Mouse (Mus musculus) forebrain, embryonic 10.5 days (tissue): Measurements from ENCODE around the gene Cer1. TPM values are rescaled to one million over a fixed set of nuclear protein-coding genes. Genes with fewer than 3 reads are reported as not detected.

ENCODE experiments used
- DNase-seq: peaks from one replicate; pipeline ENCODE4 v3.0.0-alpha.2; 2017; ENCODE audit warnings: low spot score; ENCODE audit errors: extremely low spot score
- H3K27ac ChIP-seq: fragments of 300-500 bp; sonication (generic); 2 replicates; pipeline ENCODE4 v1.5.1; 2016; ENCODE audit warnings: mild to moderate bottlenecking
- H3K27me3 ChIP-seq: fragments of 300-500 bp; sonication (generic); 2 replicates; pipeline ENCODE4 v1.6.1; 2016; ENCODE audit warnings: mild to moderate bottlenecking; ENCODE audit not compliant: poor library complexity, severe bottlenecking
- H3K36me3 ChIP-seq: fragments of 300-500 bp; sonication (generic); replicated peaks from 2 replicates; pipeline ENCODE4 v1.6.1; 2016; ENCODE audit warnings: mild to moderate bottlenecking, moderate library complexity
- H3K4me1 ChIP-seq: fragments of 300-500 bp; sonication (generic); 2 replicates; pipeline ENCODE4 v1.6.1; 2016
- H3K4me3 ChIP-seq: fragments of 300-500 bp; sonication (generic); 2 replicates; pipeline ENCODE4 v1.5.1; 2016; ENCODE audit warnings: mild to moderate bottlenecking, moderate library complexity
- H3K9me3 ChIP-seq: fragments of 300-500 bp; sonication (generic); 2 replicates; pipeline ENCODE4 v1.6.1; 2016; ENCODE audit warnings: mild to moderate bottlenecking, moderate library complexity
- WGBS: fragments of 180-500 bp; shearing (Covaris S2); methylation state at CpG from one replicate; pipeline ENCODE4 v1.1.7; 2016; 5-methylcytosine and 5-hydroxymethylcytosine counted together
- polyA plus RNA-seq: library from polyadenylated mRNA; unstranded; fragments of >200 nt; fragmentation: Nextera tagmentation; extraction: Ambion mirVana; gene quantifications from 2 replicates; pipeline ENCODE4 v1.2.1, GENCODE M21; 2016

The Cer1 gene
- polyA plus RNA-seq, 1 experiment from 2014 or later = not detected

DNA sequence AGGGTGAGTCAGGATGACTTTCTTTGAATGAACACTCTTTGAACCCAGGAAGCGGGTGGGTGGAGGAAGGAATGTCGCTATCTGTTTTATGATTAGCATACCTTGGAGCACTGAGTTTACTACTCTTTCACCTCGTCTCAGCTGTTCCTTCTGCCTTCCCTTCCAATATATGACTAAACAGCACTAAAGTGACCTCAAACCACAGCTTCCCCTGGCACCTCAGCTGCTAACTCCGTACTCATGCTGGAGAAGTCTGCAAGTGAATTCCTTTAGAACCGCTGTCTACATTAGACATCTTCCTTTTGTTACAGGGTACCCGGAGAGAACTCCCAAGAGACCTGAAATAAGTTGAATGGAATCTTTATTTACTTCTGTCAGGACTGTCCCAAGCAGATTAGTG, 14.0 kb downstream of the Cer1 start:
- Histone ChIP-seq H3K27me3 (no peaks in the 10 kb centered on the region), H3K27ac (no peak overlapping the region), H3K9me3 (no peaks in the 10 kb centered on the region), H3K4me3 (no peak overlapping the region), H3K4me1 (peaks cover 8% of the 10 kb centered on the region), H3K36me3 (no peaks in the 10 kb centered on the region)
- 89% methylated on average over 6 of the region's 6 CpGs for WGBS
- DNase-seq = no peak

DNA sequence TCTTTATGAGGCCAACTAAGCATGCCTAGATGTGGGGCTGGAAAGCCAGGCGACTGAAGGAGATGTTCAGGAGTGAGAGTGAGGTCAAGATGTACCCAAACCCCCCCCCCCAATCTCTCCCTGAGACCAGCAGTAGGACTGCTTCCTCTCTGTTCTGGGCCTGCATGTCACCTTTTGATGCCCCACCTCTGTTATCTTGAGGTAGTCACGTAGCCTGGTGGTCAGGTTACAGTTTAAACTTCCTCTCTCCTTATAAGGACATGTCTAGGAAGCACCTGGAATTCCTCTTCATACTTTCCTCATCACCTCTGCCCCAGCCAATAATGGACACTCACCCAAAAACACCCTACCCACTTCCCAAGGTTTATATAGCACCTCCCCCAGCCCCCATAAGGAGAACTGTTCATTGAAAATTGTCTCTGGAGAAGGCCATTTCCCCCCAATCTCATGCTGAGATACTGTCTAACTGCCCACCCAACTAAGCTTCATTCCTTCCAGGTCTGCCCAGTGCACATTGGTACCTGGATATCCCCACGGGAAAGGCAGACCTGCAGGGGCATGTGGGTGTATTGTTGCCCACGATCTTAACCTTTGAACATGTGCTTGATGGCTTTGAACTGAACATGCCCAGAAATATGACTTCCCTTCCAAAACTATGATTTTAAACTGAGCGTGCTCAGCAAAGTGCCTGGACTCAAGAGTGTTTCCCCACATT, 17.1 kb downstream of the Cer1 start:
- H3K36me3 ChIP-seq = no peaks in the 10 kb centered on the region
- no peak overlapping the region for H3K27ac ChIP-seq
- no peak for DNase-seq
- 89% methylated on average over 5 of the region's 5 CpGs for WGBS
- peaks cover 8% of the 10 kb centered on the region for H3K4me1 ChIP-seq
- H3K4me3 ChIP-seq = no peak overlapping the region
- H3K27me3 ChIP-seq = no peaks in the 10 kb centered on the region
- H3K9me3 ChIP-seq = no peaks in the 10 kb centered on the region

DNA sequence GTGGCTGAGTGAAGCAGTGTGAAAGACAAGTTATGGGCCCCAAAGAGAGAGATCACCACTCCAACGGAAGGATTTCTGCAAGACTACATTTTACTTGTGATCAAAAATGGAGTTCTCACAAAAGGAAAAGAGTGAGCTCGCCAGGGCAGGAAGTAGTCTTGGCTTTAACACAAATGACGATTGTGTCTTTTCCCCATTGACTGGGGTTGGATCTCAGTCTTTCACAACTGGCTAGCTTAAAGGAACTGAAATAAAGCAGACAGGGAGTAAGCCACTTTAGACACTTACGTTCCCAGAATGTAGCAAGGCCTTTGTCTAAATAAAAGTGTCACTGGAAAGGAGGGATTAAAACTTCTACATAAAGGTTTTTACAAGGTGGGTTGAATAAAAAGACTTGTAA, 17.8 kb downstream of the Cer1 start:
- H3K36me3 ChIP-seq = no peaks in the 10 kb centered on the region
- H3K27me3 ChIP-seq = no peaks in the 10 kb centered on the region
- DNase-seq = no peak
- H3K4me1 ChIP-seq = peaks cover 1% of the 10 kb centered on the region; the same call in 1 of the 2 replicates
- no peaks in the 10 kb centered on the region for H3K9me3 ChIP-seq
- 40% methylated on average over 4 of the region's 4 CpGs for WGBS
- H3K4me3 ChIP-seq = no peak overlapping the region
- no peak overlapping the region for H3K27ac ChIP-seq

DNA sequence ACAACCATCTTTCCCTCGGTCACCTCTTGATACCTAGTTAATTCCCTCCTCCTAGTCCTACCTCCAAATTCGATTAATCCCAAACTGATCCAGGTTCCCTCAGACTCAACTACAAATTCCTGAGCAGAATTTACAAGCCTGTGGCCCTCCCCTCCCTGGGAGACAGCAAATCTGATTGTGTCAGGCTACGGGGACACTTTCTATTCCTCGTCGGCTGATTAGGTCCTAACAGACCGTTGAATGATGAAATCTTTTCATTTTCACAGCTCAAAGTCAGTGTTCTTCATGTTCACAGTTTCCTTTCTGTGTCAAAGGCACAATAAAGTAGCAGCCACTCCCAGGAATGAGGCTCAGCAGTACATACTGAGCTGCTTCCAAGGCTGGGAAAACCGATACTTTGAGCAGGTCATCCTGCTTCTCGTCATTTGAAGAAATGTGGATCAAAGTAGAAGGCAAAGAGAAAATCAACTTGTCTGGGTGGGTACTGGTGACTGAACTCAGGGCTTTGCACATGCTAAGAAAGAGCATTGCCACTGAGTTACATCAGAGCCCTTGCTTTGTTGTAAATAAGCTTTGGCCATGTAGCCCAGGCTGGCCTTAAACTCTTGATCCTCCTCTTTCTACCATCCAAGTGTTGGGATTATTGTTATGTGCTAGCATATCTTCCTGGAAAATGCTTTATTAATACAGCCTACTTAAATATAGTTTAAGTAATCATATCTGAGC, 19.8 kb downstream of the Cer1 start:
- H3K4me1 ChIP-seq = no peaks in the 10 kb centered on the region
- no peak for DNase-seq
- no peaks in the 10 kb centered on the region for H3K36me3 ChIP-seq
- WGBS = 83% methylated on average over 8 of the region's 8 CpGs
- H3K4me3 ChIP-seq = no peak overlapping the region
- H3K27me3 ChIP-seq = no peaks in the 10 kb centered on the region
- no peaks in the 10 kb centered on the region for H3K9me3 ChIP-seq
- H3K27ac ChIP-seq = no peak overlapping the region

DNA sequence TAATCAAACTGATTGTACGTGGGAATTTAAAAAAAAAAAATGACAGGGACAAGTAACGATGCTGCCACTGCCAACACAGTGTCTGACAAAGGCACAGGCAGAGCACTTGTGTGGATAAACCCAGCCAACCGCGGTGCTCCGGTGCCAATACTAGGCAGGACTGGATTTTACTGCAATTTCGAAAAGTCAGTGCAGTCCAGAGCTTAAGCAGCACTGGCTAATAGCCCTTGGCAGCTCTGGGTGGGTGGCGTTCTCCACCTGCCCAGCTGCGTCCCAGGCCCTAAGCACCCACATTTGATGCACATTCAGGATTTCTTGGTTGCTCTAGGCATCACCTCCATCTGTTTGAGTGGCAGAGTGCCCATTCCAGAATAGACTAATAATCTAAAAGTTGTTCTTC, 21.6 kb downstream of the Cer1 start:
- DNase-seq = no peak
- 87% methylated on average over 8 of the region's 8 CpGs for WGBS
- H3K9me3 ChIP-seq = no peaks in the 10 kb centered on the region

DNA sequence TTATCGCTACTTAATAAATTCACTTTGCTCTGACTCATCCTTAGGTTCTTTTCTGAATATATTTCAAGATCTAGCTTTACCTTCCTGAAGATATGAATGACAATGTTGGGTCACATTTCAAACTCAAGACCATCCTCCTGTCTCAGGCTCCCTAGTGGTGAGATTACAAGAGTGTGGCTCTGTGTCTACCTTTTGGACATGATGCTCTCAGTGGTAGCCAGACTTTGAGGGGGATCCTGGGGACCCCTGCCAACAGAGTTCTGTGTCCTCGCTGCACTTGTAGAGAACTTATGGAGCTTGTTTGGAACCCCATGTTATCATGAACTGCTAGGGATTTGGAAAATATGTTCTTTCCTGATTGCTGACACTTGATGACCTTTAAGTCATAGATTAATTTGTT, 23.5 kb downstream of the Cer1 start:
- Histone ChIP-seq H3K36me3 (no peaks in the 10 kb centered on the region), H3K4me1 (peaks cover 17% of the 10 kb centered on the region), H3K9me3 (no peaks in the 10 kb centered on the region), H3K4me3 (no peak overlapping the region), H3K27me3 (no peaks in the 10 kb centered on the region), H3K27ac (no peak overlapping the region)
- no peak for DNase-seq
- 91% methylated on average over 2 of the region's 2 CpGs for WGBS

More for the DNA sequence above, 21.6 kb downstream of the Cer1 start:
- peaks cover 13% of the 10 kb centered on the region for H3K4me1 ChIP-seq
- H3K4me3 ChIP-seq = no peak overlapping the region
- H3K27ac ChIP-seq = no peak overlapping the region
- H3K36me3 ChIP-seq = no peaks in the 10 kb centered on the region
- H3K27me3 ChIP-seq = no peaks in the 10 kb centered on the region

DNA sequence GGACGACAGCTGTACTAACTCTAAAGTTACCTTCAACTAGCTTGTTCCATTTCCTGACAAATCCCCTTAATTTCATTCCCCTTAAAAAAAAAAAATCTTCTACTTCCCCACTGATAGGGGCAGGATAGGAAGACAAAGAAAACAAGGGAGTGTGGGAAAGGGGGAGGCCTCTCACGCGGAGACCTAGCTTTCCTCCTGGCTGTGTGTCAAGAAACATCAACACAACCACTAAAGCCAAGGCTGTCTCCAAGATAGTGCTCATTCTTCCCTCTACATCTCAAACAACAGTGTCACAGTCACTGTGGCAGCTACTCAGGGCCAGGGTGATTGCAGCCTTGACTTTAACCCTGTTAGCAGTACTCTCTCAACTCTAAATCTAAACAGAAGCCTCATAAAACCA, 24.4 kb downstream of the Cer1 start:
- no peak for DNase-seq
- no peak overlapping the region for H3K4me3 ChIP-seq
- no peak overlapping the region for H3K27ac ChIP-seq
- no peaks in the 10 kb centered on the region for H3K27me3 ChIP-seq
- H3K9me3 ChIP-seq = no peaks in the 10 kb centered on the region
- H3K4me1 ChIP-seq = peaks cover 17% of the 10 kb centered on the region
- H3K36me3 ChIP-seq = no peaks in the 10 kb centered on the region
- 54% methylated on average over 3 of the region's 3 CpGs for WGBS

DNA sequence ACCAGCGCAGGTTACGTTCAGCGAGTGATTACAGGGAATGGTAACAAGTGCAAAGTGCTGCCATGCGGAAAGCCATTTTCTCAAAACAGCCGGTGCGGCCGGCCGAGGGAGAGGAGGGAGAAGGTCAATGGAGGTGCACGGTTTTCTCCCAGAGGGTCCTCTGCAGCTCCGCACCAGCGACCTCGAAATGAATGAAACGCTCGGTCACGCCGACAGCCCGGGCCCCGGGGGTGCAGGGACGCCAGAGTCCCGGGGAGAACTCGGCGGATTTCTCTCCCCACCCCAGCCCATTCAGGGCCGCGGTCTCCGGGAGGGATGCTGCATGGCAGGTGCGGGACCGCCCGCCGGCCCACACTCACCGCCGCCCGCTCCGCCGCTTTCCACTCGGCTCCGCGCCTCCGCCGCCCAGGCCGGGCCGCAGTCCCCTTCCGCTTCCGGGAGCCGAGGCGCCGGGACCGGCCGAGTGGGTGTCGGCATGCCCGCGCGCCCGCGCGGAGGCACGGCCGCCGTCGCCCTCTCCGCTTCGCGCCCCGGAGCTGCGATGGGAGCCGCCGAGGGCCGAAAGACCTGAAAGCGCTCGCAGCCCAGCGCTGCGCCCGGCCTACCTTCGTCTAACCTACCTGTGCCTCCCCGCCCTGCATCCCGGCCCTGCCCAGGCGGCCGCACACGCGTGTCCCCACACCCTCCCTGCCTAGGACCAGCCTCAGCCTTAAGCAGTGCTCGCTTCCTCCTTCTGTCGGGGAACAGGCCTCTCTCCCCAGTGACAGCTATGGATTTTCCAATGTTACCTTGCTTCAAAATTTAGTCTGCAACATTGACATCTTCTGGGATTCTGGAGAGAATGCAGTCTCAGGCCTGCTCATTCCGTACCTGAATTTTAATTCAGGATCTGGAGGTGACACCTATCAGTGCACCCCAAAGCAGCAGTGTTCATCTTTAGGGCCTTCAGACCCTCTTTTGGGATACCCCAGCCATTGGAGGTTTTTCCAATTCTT, 25.5 kb downstream of the Cer1 start, which contains the start of gene Zdhhc21:
TSS of gene Zdhhc21 (minus strand) at position 828 of the 995 bp plus-strand sequence.
- Histone ChIP-seq H3K27me3 (no peaks in the 10 kb centered on the region), H3K36me3 (no peaks in the 10 kb centered on the region), H3K27ac (peak within 1 kb of the TSS; percentile 97), H3K9me3 (no peaks in the 10 kb centered on the region), H3K4me1 (peaks cover 17% of the 10 kb centered on the region), H3K4me3 (peak within 1 kb of the TSS; percentile 82)
- WGBS = under 1% methylated on average over 82 of the region's 82 CpGs
- peak; percentile 66 for DNase-seq

DNA sequence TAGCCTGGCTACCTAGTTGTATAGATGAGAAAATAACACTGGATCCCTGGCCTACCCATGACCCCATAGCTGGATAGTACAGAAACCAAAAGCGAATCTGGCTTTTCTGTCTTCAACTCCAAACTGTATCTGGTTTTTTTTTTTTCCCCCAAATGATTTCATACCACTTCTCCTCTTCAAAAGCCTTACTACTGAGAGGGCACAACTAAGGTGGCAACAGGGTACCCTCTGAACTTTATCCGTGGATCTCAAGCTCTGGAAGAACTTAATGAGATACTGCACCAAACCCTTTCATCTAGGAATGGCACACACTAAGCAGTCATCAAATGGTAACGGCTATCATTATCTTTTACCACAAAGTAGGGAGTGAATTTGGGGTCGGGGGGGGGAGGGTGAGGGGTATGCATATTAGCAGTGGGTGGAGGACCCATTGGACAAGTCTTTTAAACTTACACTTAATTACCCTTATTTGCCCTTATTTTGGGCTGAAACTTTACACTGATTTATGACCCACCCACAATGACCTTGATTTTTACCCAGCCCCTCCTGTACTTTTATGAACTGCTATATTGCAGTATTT, 26.4 kb downstream of the Cer1 start:
- peak overlapping the region; percentile 82 for H3K4me3 ChIP-seq
- DNase-seq = no peak
- H3K9me3 ChIP-seq = no peaks in the 10 kb centered on the region
- H3K4me1 ChIP-seq = peaks cover 20% of the 10 kb centered on the region
- H3K36me3 ChIP-seq = no peaks in the 10 kb centered on the region
- peak overlapping the region; percentile 97 for H3K27ac ChIP-seq
- no peaks in the 10 kb centered on the region for H3K27me3 ChIP-seq
- 27% methylated on average over 4 of the region's 4 CpGs for WGBS

DNA sequence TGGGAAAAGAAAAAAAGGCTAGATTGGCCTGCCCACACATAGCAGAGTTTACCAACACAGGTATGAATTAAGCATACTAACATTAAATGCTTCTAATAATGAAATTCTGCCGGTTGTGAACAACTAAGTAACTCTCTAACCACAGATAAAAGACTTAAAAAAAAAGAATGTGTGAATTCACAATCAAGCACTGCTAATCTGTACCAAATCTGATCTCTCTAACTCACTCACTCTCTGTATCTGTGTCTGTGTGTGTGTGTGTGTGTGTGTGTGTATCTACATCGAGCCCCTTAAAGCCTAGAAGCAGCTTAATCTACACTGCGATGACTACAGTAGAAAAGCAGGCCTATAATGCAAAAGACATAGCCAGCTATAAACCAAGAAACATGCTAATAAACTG, 28.0 kb downstream of the Cer1 start:
- Histone ChIP-seq H3K27ac (no peak overlapping the region), H3K36me3 (peaks cover 8% of the 10 kb centered on the region), H3K9me3 (no peaks in the 10 kb centered on the region), H3K27me3 (no peaks in the 10 kb centered on the region), H3K4me1 (peaks cover 20% of the 10 kb centered on the region), H3K4me3 (no peak overlapping the region)
- no peak for DNase-seq
- 93% methylated on average over 3 of the region's 3 CpGs for WGBS

DNA sequence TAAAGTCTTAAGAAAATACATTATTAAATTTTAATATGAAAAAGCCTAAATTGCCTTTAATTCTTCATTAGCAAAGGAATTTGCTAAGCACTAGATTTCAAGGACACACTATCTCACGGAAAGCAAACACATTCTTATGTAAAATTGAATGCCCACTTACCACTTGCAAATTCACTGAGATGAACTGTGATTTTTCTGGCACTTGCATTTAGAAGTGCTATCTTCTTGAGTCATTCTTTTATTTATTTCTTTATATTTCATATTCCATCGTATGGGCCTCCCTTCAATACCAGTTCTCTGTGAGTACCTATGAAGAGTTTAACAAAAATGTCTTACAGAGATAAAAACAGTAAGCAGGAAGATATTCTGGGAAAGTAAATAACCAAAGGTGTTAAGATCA, 31.1 kb downstream of the Cer1 start:
- no peaks in the 10 kb centered on the region for H3K27me3 ChIP-seq
- H3K27ac ChIP-seq = no peak overlapping the region
- 88% methylated on average over 2 of the region's 2 CpGs for WGBS
- no peaks in the 10 kb centered on the region for H3K9me3 ChIP-seq
- H3K36me3 ChIP-seq = peaks cover 11% of the 10 kb centered on the region
- no peak for DNase-seq
- no peak overlapping the region for H3K4me3 ChIP-seq
- peaks cover 23% of the 10 kb centered on the region for H3K4me1 ChIP-seq

DNA sequence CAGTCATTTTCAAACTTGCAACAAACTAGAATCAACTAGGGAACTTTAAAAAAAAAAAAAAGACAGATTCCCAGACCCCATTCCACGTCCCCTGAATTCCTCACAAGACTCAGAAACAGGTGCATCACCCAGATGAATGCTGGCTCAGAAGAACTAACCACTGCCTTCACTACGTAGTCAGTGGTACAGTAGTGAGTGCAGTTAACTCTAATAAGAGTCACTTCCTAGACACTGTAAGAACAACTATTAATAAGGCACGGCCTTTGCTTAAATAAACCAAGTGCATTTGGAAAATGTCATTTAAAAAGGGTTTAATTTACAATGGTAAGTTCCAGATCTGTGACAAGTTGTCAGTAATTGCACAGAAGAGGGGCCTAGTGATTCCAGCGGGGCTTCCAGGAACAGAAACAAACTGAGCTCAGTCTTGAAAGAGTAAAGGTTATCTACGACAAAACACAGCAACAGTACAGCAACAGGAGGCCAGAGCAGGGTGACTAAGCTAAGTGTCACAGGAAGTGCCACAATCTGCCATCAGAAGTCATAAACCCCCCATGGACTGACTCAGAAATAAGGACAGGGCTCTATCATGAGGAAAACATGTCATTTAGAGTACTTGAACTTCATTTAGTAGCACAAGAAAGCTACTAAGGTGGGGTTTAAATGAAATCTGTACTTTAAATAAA, 36.3 kb downstream of the Cer1 start:
- 53% methylated on average over 5 of the region's 5 CpGs for WGBS
- H3K36me3 ChIP-seq = peaks cover 23% of the 10 kb centered on the region

More for the DNA sequence above, 36.3 kb downstream of the Cer1 start:
- Histone ChIP-seq H3K9me3 (no peaks in the 10 kb centered on the region), H3K27ac (no peak overlapping the region), H3K4me1 (peaks cover 14% of the 10 kb centered on the region), H3K4me3 (no peak overlapping the region), H3K27me3 (no peaks in the 10 kb centered on the region)
- no peak for DNase-seq
